Mouse (Mus musculus): ENCODE measurements at regions not wholly inside any gene's neighbourhood (a gene's known extent, or its start where the extent isn't known, plus 50 kb on each side); places are given as distances from the start of the nearest gene placed in this dataset.

- Histone ChIP-seq H3K4me2 (ENCODE audit: insufficient read depth, low read depth, poor library complexity, severe bottlenecking) (no peak overlapping the region), H3K9me3 (replicated peaks; ENCODE audit: low read length) (no peaks in the 10 kb centered on the region), H3K4me1 (ENCODE audit: control insufficient read depth in 1 of 2, insufficient read depth in 2 of 2) (no peaks in the 10 kb centered on the region), H3K9ac (ENCODE audit: insufficient read depth, low read depth) (no peak overlapping the region), H3K27me3 (replicated peaks) (no peaks in the 10 kb centered on the region), H3K36me3 (replicated peaks in 1 of 2; ENCODE audit: control insufficient read depth in 1 of 2, insufficient read depth in 1 of 2, low read length in 1 of 2) (no peaks in the 10 kb centered on the region), H3K79me2 (replicated peaks; ENCODE audit: control insufficient read depth, extremely low read depth, insufficient read depth, poor library complexity, severe bottlenecking) (no peaks in the 10 kb centered on the region), H3K4me3 (replicated peaks in 1 of 3; ENCODE audit: low read depth in 2 of 3, low read length in 2 of 3, poor library complexity in 1 of 3) (no peak overlapping the region), H3K27ac (ENCODE audit: insufficient read depth, low read depth) (no peak overlapping the region)
- TF ChIP-seq TCF12 (IDR thresholded peaks at IDR 0.05; ENCODE audit: low read depth, low read length) (no peak), ZNF384 (IDR thresholded peaks at IDR 0.05; ENCODE audit: low read depth, low read length) (no peak), USF1 (IDR thresholded peaks at IDR 0.05; ENCODE audit: low read depth, low read length) (no peak), POLR2AphosphoS2 (IDR thresholded peaks at IDR 0.05; ENCODE audit: low read depth, low read length) (no peak), MYC (IDR thresholded peaks at IDR 0.05; ENCODE audit: low read depth, low read length) (no peak), NRF1 (IDR thresholded peaks at IDR 0.05; ENCODE audit: low read depth, low read length) (no peak), KAT2A (IDR thresholded peaks at IDR 0.05; ENCODE audit: insufficient replicate concordance, low read length) (no peak), CHD2 (IDR thresholded peaks at IDR 0.05; ENCODE audit: low read length) (no peak)
- DNase-seq (ENCODE audit: extremely low read depth) = no peak
- dilution Hi-C loops (cut with MboI; ENCODE audit: extremely low pct_ligation_motif_present, extremely low pct_unique_long_range_greater_than_20kb, low sequenced_read_pairs) (no loop called here), in situ Hi-C loops (cut with MboI; ENCODE audit: low pct_ligation_motif_present, low pct_unique_long_range_greater_than_20kb, low sequenced_read_pairs) (no loop called here)
Observed at GRCm38 (mm10) chr10:67417529-67417928, 117.7 kb upstream of the Egr2 start.

- no peak overlapping the region for H3K27ac ChIP-seq (ENCODE audit: insufficient read depth, low read depth)
- H3K4me2 ChIP-seq (ENCODE audit: insufficient read depth, low read depth, poor library complexity, severe bottlenecking) = no peak overlapping the region
- TF ChIP-seq NELFE (IDR thresholded peaks at IDR 0.05; ENCODE audit: low read depth, low read length) = no peak
- TF ChIP-seq ETS1 (conservative IDR thresholded peaks at IDR 0.05; ENCODE audit: low read depth, low read length) = no peak
- TF ChIP-seq POLR2AphosphoS2 (IDR thresholded peaks at IDR 0.05; ENCODE audit: low read depth, low read length) = no peak
- TF ChIP-seq MAX (IDR thresholded peaks at IDR 0.05; ENCODE audit: low read length) = no peak
- TF ChIP-seq IRF4 (IDR thresholded peaks at IDR 0.05; ENCODE audit: low read depth, low read length) = no peak
- TF ChIP-seq BHLHE40 (IDR thresholded peaks at IDR 0.05; ENCODE audit: low read depth, low read length) = no peak
- TF ChIP-seq SIN3A (IDR thresholded peaks at IDR 0.05; ENCODE audit: low read length) = no peak
- no peak for TF ChIP-seq TBP (conservative IDR thresholded peaks at IDR 0.05; ENCODE audit: low read depth, low read length)
- no peak for TF ChIP-seq EP300 (IDR thresholded peaks at IDR 0.05; ENCODE audit: low read length)
- no peak for TF ChIP-seq CTCF (conservative IDR thresholded peaks at IDR 0.05 in 1 of 2, IDR thresholded peaks at IDR 0.05 in 1 of 2; ENCODE audit: low read depth in 2 of 2, low read length in 2 of 2)
- TF ChIP-seq MAZ (IDR thresholded peaks at IDR 0.05; ENCODE audit: low read depth, low read length) = no peak
- TF ChIP-seq NRF1 (IDR thresholded peaks at IDR 0.05; ENCODE audit: low read depth, low read length) = no peak
- TF ChIP-seq USF2 (conservative IDR thresholded peaks at IDR 0.05; ENCODE audit: low read depth, low read length) = no peak
- TF ChIP-seq ZMIZ1 (IDR thresholded peaks at IDR 0.05; ENCODE audit: low read depth, low read length) = no peak
- H3K4me1 ChIP-seq (ENCODE audit: control insufficient read depth in 1 of 2, insufficient read depth in 2 of 2) = no peaks in the 10 kb centered on the region
- dilution Hi-C loops (cut with MboI; ENCODE audit: extremely low pct_ligation_motif_present, extremely low pct_unique_long_range_greater_than_20kb, low sequenced_read_pairs) (no loop called here), in situ Hi-C loops (cut with MboI; ENCODE audit: low pct_ligation_motif_present, low pct_unique_long_range_greater_than_20kb, low sequenced_read_pairs) (no loop called here)
- no peaks in the 10 kb centered on the region for H3K27me3 ChIP-seq (replicated peaks)
- no peaks in the 10 kb centered on the region for H3K36me3 ChIP-seq (replicated peaks in 1 of 2; ENCODE audit: control insufficient read depth in 1 of 2, insufficient read depth in 1 of 2, low read length in 1 of 2)
- no peak overlapping the region for H3K4me3 ChIP-seq (replicated peaks in 1 of 3; ENCODE audit: low read depth in 2 of 3, low read length in 2 of 3, poor library complexity in 1 of 3)
- no peak overlapping the region for H3K9ac ChIP-seq (ENCODE audit: insufficient read depth, low read depth)
- peaks cover 3% of the 10 kb centered on the region for H3K9me3 ChIP-seq (replicated peaks; ENCODE audit: low read length)
- no peaks in the 10 kb centered on the region for H3K79me2 ChIP-seq (replicated peaks; ENCODE audit: control insufficient read depth, extremely low read depth, insufficient read depth, poor library complexity, severe bottlenecking)
- DNase-seq (ENCODE audit: extremely low read depth) = no peak
Observed at GRCm38 (mm10) chr10:67420761-67421160, 114.5 kb upstream of the Egr2 start.
